Mouse (Mus musculus): Measurements from ENCODE around the gene 4933428M09Rik. TPM values are rescaled to one million over a fixed set of nuclear protein-coding genes. Genes with fewer than 3 reads are reported as not detected.

The 4933428M09Rik gene
- polyA plus RNA-seq, 1 experiment from 2014 or later = not detected

GRCm38 (mm10) chrX:139217776-139218175, 38.7 kb downstream of the 4933428M09Rik start:
- peak overlapping the region; percentile 39 for H3K4me2 ChIP-seq (replicated peaks; ENCODE audit: low read depth, low read length)
- peak overlapping the region; percentile 34 for H3K4me3 ChIP-seq (ENCODE audit: low read length)
- no peaks in the 10 kb centered on the region for H3K27me3 ChIP-seq (ENCODE audit: control insufficient read depth, insufficient read depth, low read length)
- no peak overlapping the region for H3K9ac ChIP-seq (ENCODE audit: low read depth, low read length)
- H3K9me3 ChIP-seq (ENCODE audit: control insufficient read depth, low read length) = no peaks in the 10 kb centered on the region
- no peaks in the 10 kb centered on the region for H3K4me1 ChIP-seq (ENCODE audit: control insufficient read depth, insufficient read depth, low read length)
- ATAC-seq (ENCODE audit: low FRiP score, low TSS enrichment) = peak; percentile 55; the same call in 1 of the 2 replicates
- H3K27ac ChIP-seq (ENCODE audit: low read depth, low read length) = no peak overlapping the region
- WGBS = 52% methylated on average over 10 of the region's 10 CpGs
- no peaks in the 10 kb centered on the region for H3K36me3 ChIP-seq (ENCODE audit: control insufficient read depth, insufficient read depth, low read length)

- no peak overlapping the region for H3K4me2 ChIP-seq (replicated peaks; ENCODE audit: low read depth, low read length)
- H3K4me1 ChIP-seq (ENCODE audit: control insufficient read depth, insufficient read depth, low read length) = no peaks in the 10 kb centered on the region
- H3K9me3 ChIP-seq (ENCODE audit: control insufficient read depth, low read length) = no peaks in the 10 kb centered on the region
- H3K4me3 ChIP-seq (ENCODE audit: low read length) = no peak overlapping the region
- H3K36me3 ChIP-seq (ENCODE audit: control insufficient read depth, insufficient read depth, low read length) = no peaks in the 10 kb centered on the region
- H3K27me3 ChIP-seq (ENCODE audit: control insufficient read depth, insufficient read depth, low read length) = no peaks in the 10 kb centered on the region
- no peak overlapping the region for H3K27ac ChIP-seq (ENCODE audit: low read depth, low read length)
- ATAC-seq (ENCODE audit: low FRiP score, low TSS enrichment) = 0 out of 2 replicates have a peak, but pooled peaks have one; percentile 29
- 32% methylated on average over 2 of the region's 2 CpGs for WGBS
- H3K9ac ChIP-seq (ENCODE audit: low read depth, low read length) = no peak overlapping the region
Measured at GRCm38 (mm10) chrX:139219017-139219416, 40.0 kb downstream of the 4933428M09Rik start.

- 80% methylated on average over 4 of the region's 4 CpGs for WGBS
Measured at GRCm38 (mm10) chrX:139220830-139221229, 41.8 kb downstream of the 4933428M09Rik start.

DNA sequence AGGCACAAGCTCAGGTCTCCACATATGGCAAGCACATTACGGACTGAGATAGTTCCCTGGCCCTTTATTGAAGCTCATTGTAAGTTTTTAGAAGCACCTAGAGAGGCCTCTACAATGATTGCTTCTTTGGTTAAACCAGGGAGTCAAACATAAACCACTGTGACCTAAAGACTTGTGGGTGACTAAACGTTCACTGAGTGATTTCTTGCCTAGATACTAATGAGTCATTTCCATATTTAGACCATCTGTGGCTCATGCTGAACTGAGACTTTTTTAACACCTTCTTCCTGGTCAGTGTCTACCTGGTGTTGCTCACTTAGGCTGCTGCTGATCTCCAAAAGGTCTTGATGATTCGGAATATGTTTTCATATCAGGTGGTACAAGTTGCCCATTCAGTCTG, 42.9 kb downstream of the 4933428M09Rik start:
- ATAC-seq (ENCODE audit: low FRiP score, low TSS enrichment) = no peak
- WGBS = 76% methylated on average over 3 of the region's 3 CpGs

More at GRCm38 (mm10) chrX:139220830-139221229, 41.8 kb downstream of the 4933428M09Rik start:
- H3K36me3 ChIP-seq (ENCODE audit: control insufficient read depth, insufficient read depth, low read length) = no peaks in the 10 kb centered on the region
- H3K4me3 ChIP-seq (ENCODE audit: low read length) = no peak overlapping the region
- no peaks in the 10 kb centered on the region for H3K27me3 ChIP-seq (ENCODE audit: control insufficient read depth, insufficient read depth, low read length)
- H3K27ac ChIP-seq (ENCODE audit: low read depth, low read length) = no peak overlapping the region
- no peaks in the 10 kb centered on the region for H3K9me3 ChIP-seq (ENCODE audit: control insufficient read depth, low read length)
- no peak overlapping the region for H3K9ac ChIP-seq (ENCODE audit: low read depth, low read length)
- no peak overlapping the region for H3K4me2 ChIP-seq (replicated peaks; ENCODE audit: low read depth, low read length)
- no peaks in the 10 kb centered on the region for H3K4me1 ChIP-seq (ENCODE audit: control insufficient read depth, insufficient read depth, low read length)
- no peak for ATAC-seq (ENCODE audit: low FRiP score, low TSS enrichment)

More for the DNA sequence above, 42.9 kb downstream of the 4933428M09Rik start:
- Histone ChIP-seq H3K27ac (ENCODE audit: low read depth, low read length) (no peak overlapping the region), H3K36me3 (ENCODE audit: control insufficient read depth, insufficient read depth, low read length) (no peaks in the 10 kb centered on the region), H3K9ac (ENCODE audit: low read depth, low read length) (no peak overlapping the region), H3K9me3 (ENCODE audit: control insufficient read depth, low read length) (no peaks in the 10 kb centered on the region), H3K4me2 (replicated peaks; ENCODE audit: low read depth, low read length) (no peak overlapping the region), H3K4me3 (ENCODE audit: low read length) (no peak overlapping the region), H3K27me3 (ENCODE audit: control insufficient read depth, insufficient read depth, low read length) (no peaks in the 10 kb centered on the region), H3K4me1 (ENCODE audit: control insufficient read depth, insufficient read depth, low read length) (no peaks in the 10 kb centered on the region)

Other genes starting within 250 kb of the 4933428M09Rik start
- gene Serpina7, start 94.0 kb upstream of the 4933428M09Rik start, polyA plus RNA-seq (2014; fragmentation: Nextera tagmentation; extraction: Ambion mirVana) = not detected in 2 replicates
- gene 4930513O06Rik, start 93.0 kb upstream of the 4933428M09Rik start, polyA plus RNA-seq (2014; fragmentation: Nextera tagmentation; extraction: Ambion mirVana) = not detected in 2 replicates
- gene Mum1l1, start 30.8 kb downstream of the 4933428M09Rik start, polyA plus RNA-seq (2014; fragmentation: Nextera tagmentation; extraction: Ambion mirVana) = 15.0 and 17.2 TPM in 2 replicates
- gene Trap1a, start 154.5 kb downstream of the 4933428M09Rik start, polyA plus RNA-seq (2014; fragmentation: Nextera tagmentation; extraction: Ambion mirVana) = not detected in 2 replicates